Mouse (Mus musculus): ENCODE results near the gene Tubb5.

- no peak for TF ChIP-seq CTCF (IDR thresholded peaks at IDR 0.05; ENCODE audit: borderline replicate concordance, control insufficient read depth, extremely low read depth, insufficient read depth, low read length, poor library complexity)
- TF ChIP-seq POLR2A (IDR thresholded peaks at IDR 0.05; ENCODE audit: control insufficient read depth, extremely low read depth, insufficient read depth, low read length, poor library complexity), result no peak
Observed at GRCm38 (mm10) chr17:35800905-35801304, 37.2 kb downstream of the Tubb5 start.
